Mouse (Mus musculus) left cerebral cortex, adult 11 months (tissue): ENCODE measurements around the gene Cfhr1.

ENCODE experiments used
- DNase-seq: peaks from one replicate; pipeline ENCODE4 v3.0.0; 2022; ENCODE audit warnings: low spot score

Cfhr1 gene

GRCm38 (mm10) chr1:139560024-139560423, at the start of gene Cfhr1:
Cfhr1 (minus strand) TSS chr1:139560272.
- no peak for DNase-seq

GRCm38 (mm10) chr1:139551311-139551710, 8.8 kb downstream of the Cfhr1 start:
- no peak for DNase-seq

DNA sequence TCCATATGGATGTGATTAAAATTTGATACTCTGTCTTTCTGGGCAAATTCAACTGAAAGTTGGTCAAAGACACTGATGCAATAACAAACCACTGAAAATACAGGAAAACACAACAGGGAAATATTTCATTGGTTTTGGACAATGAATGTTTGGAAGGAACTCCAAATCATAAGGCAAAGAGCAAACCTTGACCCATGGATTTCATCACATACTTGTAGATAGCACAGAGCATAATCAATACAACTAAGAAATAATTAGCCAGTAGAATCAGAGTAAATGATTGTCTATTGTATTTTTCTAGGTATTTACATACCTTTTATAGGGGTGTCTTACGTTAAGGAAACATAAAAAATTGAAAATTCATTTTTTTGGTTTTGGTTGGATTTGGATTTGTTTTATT, 11.5 kb downstream of the Cfhr1 start:
- no peak for DNase-seq

DNA sequence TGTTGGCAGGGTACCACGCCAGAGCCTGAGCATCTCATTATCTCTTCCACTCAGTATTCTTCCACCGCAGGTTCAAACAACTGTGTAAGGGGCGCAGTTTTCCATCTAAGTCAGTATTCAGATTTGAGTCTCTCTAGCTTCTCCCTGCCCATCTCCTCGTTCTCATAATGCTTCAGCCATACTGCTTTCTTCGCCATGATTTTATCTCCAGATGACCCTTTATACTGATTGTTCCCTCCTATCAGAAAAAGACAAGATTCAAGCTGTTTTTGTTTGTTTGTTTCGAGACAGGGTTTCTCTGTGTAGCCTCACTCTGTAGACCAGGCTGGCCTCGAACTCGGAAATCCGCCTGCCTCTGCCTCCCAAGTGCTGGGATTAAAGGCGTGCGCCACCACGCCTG, 45.5 kb downstream of the Cfhr1 start:
- no peak for DNase-seq

DNA sequence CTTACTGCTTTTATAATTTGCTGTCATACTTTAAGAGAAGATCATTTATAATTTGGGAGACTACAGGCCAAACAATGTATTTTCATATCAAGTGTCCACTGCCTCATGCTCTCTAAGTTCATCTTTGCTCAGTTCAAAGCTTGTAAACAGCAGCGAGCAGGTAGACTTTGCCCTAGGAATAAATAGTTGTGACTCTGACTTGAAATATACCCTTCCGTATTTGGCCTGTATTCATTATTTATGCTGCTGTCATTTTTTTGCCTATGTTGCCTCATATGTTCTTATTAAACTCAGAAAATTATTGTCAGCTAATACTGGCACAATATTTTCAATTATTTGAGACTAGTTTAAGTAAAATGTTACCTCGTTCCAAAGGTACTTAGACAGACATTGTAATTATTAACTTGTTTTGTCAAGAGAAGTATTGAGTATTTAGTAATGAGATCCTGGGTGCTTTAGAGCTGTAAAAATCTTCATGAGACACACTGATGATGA, 58.8 kb downstream of the Cfhr1 start, which contains the start of gene F13b:
F13b (plus strand) TSS at position 445 of the 495 bp plus-strand sequence.
- no peak for DNase-seq

GRCm38 (mm10) chr1:139499751-139500150, 60.3 kb downstream of the Cfhr1 start:
- DNase-seq = no peak
